Mouse (Mus musculus): ENCODE measurements around the gene Brk1. TPM values are rescaled to one million over a fixed set of nuclear protein-coding genes. Genes with fewer than 3 reads are reported as not detected.

Brk1 gene
- polyA plus RNA-seq (2017; shearing (Covaris generic)): 261 TPM

DNA sequence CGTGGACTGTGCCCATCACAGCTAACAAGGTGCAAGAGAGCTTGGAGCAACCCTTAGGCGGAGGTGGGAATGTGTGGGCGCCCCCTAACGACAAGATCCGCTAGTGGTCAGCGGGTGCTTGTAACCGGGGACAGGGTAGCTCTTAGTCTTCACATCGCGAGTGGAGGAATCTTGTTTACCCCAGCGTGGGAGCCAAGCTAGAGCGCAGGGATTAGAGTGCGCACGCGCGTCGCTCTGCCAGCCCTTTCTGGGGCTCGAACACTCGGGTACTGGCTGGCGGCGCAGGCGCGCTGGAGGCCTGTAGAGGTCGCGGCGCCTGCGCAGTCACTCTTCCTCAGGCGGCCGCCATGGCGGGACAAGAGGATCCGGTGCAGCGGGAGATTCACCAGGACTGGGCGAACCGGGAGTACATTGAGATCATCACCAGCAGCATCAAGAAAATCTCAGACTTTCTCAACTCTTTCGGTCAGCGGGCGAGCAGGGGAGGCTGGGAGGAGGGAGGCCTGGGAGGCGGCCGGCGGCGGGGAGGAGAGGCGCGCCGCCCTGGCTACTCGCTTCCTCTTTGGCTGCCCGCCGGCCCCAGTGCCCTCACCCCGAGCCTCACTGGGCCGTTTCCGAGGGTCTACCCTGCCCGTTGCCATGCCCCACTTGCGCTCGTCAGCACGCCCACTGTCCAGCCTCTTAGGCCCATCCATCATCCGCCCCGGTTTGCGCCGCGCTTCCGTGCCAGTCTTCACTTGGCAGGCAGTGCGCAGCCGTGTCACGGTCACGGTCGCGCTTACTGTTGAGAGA is at the start of gene Brk1:
TSS of gene Brk1 (plus strand) at position 341 of the 792 bp plus-strand sequence.

DNA sequence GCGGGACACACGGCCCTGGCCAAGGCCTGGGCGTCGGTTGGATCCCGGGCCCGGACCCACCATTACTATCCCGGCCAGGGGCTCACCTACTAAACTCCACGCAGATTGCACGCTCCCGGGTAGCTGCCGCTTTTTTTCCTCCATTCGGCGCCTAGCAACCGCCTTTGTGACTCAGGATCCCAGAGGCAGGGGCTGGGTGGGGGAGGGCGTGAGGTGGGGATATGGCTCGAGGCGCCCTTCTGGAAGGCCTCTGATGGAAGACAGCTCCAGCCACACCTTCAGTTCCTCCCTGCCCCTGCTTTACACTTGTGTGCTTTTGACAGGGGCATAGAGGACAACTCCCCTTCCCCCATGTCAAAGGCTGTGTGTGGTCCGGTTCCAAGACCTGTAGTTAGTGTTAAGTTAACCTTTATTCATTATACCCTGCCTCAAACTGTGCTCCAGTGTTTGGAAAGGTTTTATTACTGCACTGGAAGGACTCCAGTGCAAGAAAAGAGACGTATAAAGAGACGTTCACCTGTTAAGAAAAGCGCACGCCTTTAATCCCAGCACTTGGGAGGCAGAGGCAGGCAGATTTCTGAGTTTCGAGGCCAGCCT is 3.9 kb upstream of the Brk1 start, which contains the start of gene Fancd2os:
TSS of gene Fancd2os (minus strand) at position 173 of the 597 bp plus-strand sequence.

DNA sequence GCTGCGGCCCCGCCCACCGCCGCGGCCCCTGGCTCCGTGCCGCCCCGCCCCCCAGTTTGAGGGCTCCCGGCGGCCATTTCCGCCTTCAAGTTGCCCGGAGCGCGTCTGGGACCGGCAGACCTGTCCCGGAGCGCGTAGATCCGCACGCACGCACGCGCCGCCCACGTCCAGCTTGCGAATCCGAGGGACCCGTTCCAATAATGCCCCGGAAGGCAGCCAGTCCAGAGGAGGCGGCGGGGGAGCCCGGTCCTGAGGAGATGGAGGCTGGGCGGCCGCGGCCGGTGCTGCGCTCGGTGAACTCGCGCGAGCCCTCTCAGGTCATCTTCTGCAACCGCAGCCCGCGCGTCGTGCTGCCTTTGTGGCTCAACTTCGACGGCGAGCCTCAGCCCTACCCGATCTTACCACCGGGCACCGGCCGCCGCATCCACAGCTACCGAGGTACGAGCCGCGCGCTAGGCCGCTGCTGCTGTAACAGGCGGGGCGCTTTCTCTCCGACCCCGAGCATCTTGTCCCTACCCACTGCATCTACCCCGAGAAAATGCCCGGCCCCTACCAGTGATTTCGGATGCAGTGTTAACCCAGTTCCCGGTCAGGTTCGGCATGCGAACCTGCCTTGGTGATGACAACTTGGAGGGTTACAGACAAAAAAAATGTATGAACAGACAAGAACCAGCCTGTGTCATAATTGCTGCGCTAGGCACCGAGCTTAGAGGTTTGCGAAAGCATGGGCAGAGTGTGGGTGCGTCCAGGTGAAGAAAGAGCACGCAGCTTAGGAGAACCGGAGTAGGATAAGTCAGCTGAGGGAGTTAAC is 19.6 kb downstream of the Brk1 start, which contains the start of gene Vhl:
TSS of gene Vhl (plus strand) at position 19 of the 811 bp plus-strand sequence.

DNA sequence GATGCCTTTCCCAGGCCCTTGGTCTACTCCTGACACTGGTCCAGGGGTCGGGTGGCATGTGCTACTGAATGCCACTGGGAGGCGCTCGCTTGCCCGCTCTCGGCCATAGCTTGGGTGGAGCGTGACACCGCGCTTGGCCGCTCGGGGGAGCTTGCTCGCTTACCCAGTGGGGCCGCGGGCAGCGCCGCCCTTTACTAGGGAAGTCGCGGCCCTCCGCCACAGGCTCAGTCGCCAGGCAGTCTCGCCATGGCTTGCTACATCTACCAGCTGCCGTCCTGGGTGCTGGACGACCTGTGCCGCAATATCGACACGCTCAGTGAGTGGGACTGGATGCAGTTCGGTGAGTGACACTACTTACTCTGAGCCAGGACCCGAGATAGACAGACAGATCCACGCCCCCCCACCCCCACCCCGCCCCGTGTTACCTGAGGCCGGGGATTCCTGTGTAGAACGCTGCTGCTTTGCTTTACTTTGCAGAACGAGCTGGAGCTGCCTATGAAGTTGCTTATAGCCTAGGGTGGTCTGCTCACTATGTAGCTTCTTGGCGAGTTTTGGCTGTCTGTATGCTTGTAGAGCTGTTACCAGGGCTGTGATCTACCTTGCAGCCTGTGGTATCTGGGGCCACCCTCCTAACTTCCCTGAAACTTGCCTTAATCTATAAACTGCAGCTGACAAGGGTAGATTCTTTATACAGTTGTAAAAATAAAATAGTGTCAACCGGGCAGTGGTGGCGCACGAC is 33.9 kb downstream of the Brk1 start, which contains the start of gene Irak2:
TSS of gene Irak2 (plus strand) at position 166 of the 739 bp plus-strand sequence.

Other genes with a start within 250 kb of the Brk1 start
- gene Tada3, start 226.9 kb upstream of the Brk1 start, polyA plus RNA-seq (2017; shearing (Covaris generic)): 70.9 TPM
- 579 TPM for gene Arpc4, start 226.7 kb upstream of the Brk1 start, polyA plus RNA-seq (2017; shearing (Covaris generic))
- 16.4 TPM for gene Ttll3, start 215.5 kb upstream of the Brk1 start, polyA plus RNA-seq (2017; shearing (Covaris generic))
- 18.0 TPM for gene Rpusd3, start 185.4 kb upstream of the Brk1 start, polyA plus RNA-seq (2017; shearing (Covaris generic))
- gene Cidec, start 169.0 kb upstream of the Brk1 start, polyA plus RNA-seq (2017; shearing (Covaris generic)): not detected
- gene Jagn1, start 162.2 kb upstream of the Brk1 start, polyA plus RNA-seq (2017; shearing (Covaris generic)): 61.7 TPM
- 0.29 TPM for gene Il17re, start 146.3 kb upstream of the Brk1 start, polyA plus RNA-seq (2017; shearing (Covaris generic))
- 0.27 TPM for gene Il17rc, start 133.3 kb upstream of the Brk1 start, polyA plus RNA-seq (2017; shearing (Covaris generic))
- gene Creld1, start 121.5 kb upstream of the Brk1 start, polyA plus RNA-seq (2017; shearing (Covaris generic)): 13.0 TPM
- gene Prrt3, start 102.8 kb upstream of the Brk1 start, polyA plus RNA-seq (2017; shearing (Covaris generic)): 0.49 TPM
- gene Emc3, start 73.1 kb upstream of the Brk1 start, polyA plus RNA-seq (2017; shearing (Covaris generic)): 110 TPM
- 3.7 TPM for gene Fancd2, start 73.1 kb upstream of the Brk1 start, polyA plus RNA-seq (2017; shearing (Covaris generic))
- gene Fancd2os, start 4.1 kb upstream of the Brk1 start, polyA plus RNA-seq (2017; shearing (Covaris generic)): not detected
- 48.2 TPM for gene Vhl, start 19.2 kb downstream of the Brk1 start, polyA plus RNA-seq (2017; shearing (Covaris generic))
- 59.9 TPM for gene Irak2, start 33.7 kb downstream of the Brk1 start, polyA plus RNA-seq (2017; shearing (Covaris generic))
- gene Tatdn2, start 92.3 kb downstream of the Brk1 start, polyA plus RNA-seq (2017; shearing (Covaris generic)): 0.76 TPM
- gene Ghrl, start 115.1 kb downstream of the Brk1 start, polyA plus RNA-seq (2017; shearing (Covaris generic)): not detected
- 198 TPM for gene Sec13, start 136.0 kb downstream of the Brk1 start, polyA plus RNA-seq (2017; shearing (Covaris generic))